Mouse (Mus musculus): ENCODE measurements around the gene Pxdc1.

Gene Pxdc1

GRCm38 (mm10) chr13:34596797-34597196, 56.5 kb downstream of the Pxdc1 start:
- no peak for DNase-seq (ENCODE audit: low spot score in 2 of 2)
